Mouse (Mus musculus) kidney, postnatal 0 days (tissue): ENCODE measurements around the gene Dazap2. TPM values are rescaled to one million over a fixed set of nuclear protein-coding genes. Genes with fewer than 3 reads are reported as not detected.

Source experiments
- ATAC-seq: fragments of 200-750 bp; cut with Nextera tagmentation; replicated peaks from 2 replicates; pipeline ENCODE4 v1.8.0; 2017; ENCODE audit warnings: low read depth, moderate number of reproducible peaks, moderate TSS enrichment, moderate library complexity; ENCODE audit not compliant: low FRiP score
- DNase-seq: peaks from one replicate; pipeline ENCODE4 v3.0.0-alpha.2; 2016; ENCODE audit warnings: low spot score
- H3K27ac ChIP-seq: fragments of 300-500 bp; sonication (generic); 2 replicates; pipeline ENCODE4 v1.5.1; 2014; ENCODE audit warnings: mild to moderate bottlenecking
- H3K27me3 ChIP-seq: fragments of 300-500 bp; sonication (generic); 2 replicates; pipeline ENCODE4 v1.6.1; 2014; ENCODE audit warnings: low read length, mixed read lengths; ENCODE audit not compliant: insufficient read depth
- H3K36me3 ChIP-seq: fragments of 300-500 bp; sonication (generic); 2 replicates; pipeline ENCODE4 v1.6.1; 2014; ENCODE audit warnings: low read length, mixed read lengths; ENCODE audit not compliant: insufficient read depth
- H3K4me1 ChIP-seq: fragments of 300-500 bp; sonication (generic); replicated peaks from 2 replicates; pipeline ENCODE4 v1.6.1; 2014; ENCODE audit warnings: antibody characterized with exemption, low read length, mixed read lengths; ENCODE audit not compliant: insufficient read depth
- H3K4me2 ChIP-seq: fragments of 300-500 bp; sonication (generic); 2 replicates; pipeline ENCODE4 v1.6.1; 2014; ENCODE audit warnings: mild to moderate bottlenecking, low read length, moderate library complexity, mixed read lengths
- H3K4me3 ChIP-seq: fragments of 300-500 bp; sonication (generic); replicated peaks from 2 replicates; pipeline ENCODE4 v1.5.1; 2014; ENCODE audit warnings: low read depth, low read length
- H3K9ac ChIP-seq: fragments of 300-500 bp; sonication (generic); 2 replicates; pipeline ENCODE4 v1.6.1; 2014; ENCODE audit warnings: low read depth, low read length
- H3K9me3 ChIP-seq: fragments of 300-500 bp; sonication (generic); replicated peaks from 2 replicates; pipeline ENCODE4 v1.6.1; 2016; ENCODE audit warnings: low read length, inconsistent platforms, mixed read lengths
- CTCF ChIP-seq: IDR thresholded peaks from 2 replicates; pipeline ENCODE4 v1.5.1; 2016; ENCODE audit warnings: antibody characterized with exemption, low read depth, mild to moderate bottlenecking, moderate library complexity
- WGBS: fragments of 180-500 bp; shearing (Covaris S2); extraction: QIAGEN DNeasy Blood & Tissue Kit; methylation state at CpG from one replicate; pipeline ENCODE4 v1.1.7; 2014; 5-methylcytosine and 5-hydroxymethylcytosine counted together
- microRNA-seq: library from miRNA; unstranded; fragments of <30 nt; microRNA quantifications from one replicate; pipeline ENCODE4, GENCODE M21; 2016
- polyA plus RNA-seq: library from polyadenylated mRNA; unstranded; fragments of >200 nt; fragmentation: Nextera tagmentation; extraction: Ambion mirVana; gene quantifications from 2 replicates; pipeline ENCODE4 v1.2.1, GENCODE M21; 2015

The Dazap2 gene
- polyA plus RNA-seq, 1 experiment from 2014 or later: 349 TPM

DNA sequence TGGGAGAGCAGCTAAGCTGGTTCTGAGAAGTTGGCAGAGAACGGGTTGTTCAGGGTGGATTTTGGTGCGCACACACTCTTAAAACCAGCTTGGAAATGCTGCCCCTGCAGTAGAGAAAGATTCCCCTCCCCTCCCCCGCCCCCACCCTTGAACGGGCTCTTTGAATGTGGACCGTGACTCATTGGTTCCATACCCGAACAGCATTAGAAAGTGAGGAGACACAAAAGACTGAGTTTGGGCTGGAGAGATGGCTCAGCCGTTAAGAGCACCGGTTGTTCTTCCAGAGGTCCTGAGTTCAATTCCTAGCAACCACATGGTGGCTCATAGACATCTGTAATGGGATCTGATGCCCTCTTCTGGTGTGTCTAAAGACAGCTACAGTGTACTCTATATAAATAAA is 54.9 kb downstream of the Dazap2 start:
- Histone ChIP-seq H3K27ac (no peak overlapping the region), H3K9me3 (no peaks in the 10 kb centered on the region), H3K4me2 (no peak overlapping the region), H3K27me3 (no peaks in the 10 kb centered on the region), H3K4me1 (no peaks in the 10 kb centered on the region; the same call in 1 of the 2 replicates), H3K4me3 (no peak overlapping the region), H3K36me3 (no peaks in the 10 kb centered on the region), H3K9ac (no peak overlapping the region)
- no peak for DNase-seq
- ATAC-seq: no peak
- TF ChIP-seq CTCF: no peak
- WGBS: 86% methylated on average over 8 of the region's 8 CpGs

Small RNAs within 50 kb of the gene (microRNA-seq; reads per million reads assigned to microRNA genes)
- gene Mir6961: not detected

Other genes starting within 250 kb of the Dazap2 start
- gene Gm5475, start 193.2 kb upstream of the Dazap2 start, polyA plus RNA-seq: 1.3 and 1.5 TPM in 2 replicates
- gene Slc11a2, start 190.3 kb upstream of the Dazap2 start, polyA plus RNA-seq: 28.1 and 33.2 TPM in 2 replicates
- gene Letmd1, start 146.3 kb upstream of the Dazap2 start, polyA plus RNA-seq: 21.3 and 22.4 TPM in 2 replicates
- gene Csrnp2, start 119.9 kb upstream of the Dazap2 start, polyA plus RNA-seq: 10.4 and 10.9 TPM in 2 replicates
- gene Tfcp2, start 63.3 kb upstream of the Dazap2 start, polyA plus RNA-seq: 28.6 and 29.1 TPM in 2 replicates
- 9.5 and 9.7 TPM in 2 replicates for gene Pou6f1, start 15.4 kb upstream of the Dazap2 start, polyA plus RNA-seq
- gene Smagp, start 21.6 kb downstream of the Dazap2 start, polyA plus RNA-seq: 83.7 and 92.0 TPM in 2 replicates
- 0.93 and 0.97 TPM in 2 replicates for gene Bin2, start 54.2 kb downstream of the Dazap2 start, polyA plus RNA-seq
- 50.5 and 58.6 TPM in 2 replicates for gene Cela1, start 72.6 kb downstream of the Dazap2 start, polyA plus RNA-seq
- gene Galnt6, start 114.0 kb downstream of the Dazap2 start, polyA plus RNA-seq: 1.2 and 1.3 TPM in 2 replicates
- gene Slc4a8, start 146.4 kb downstream of the Dazap2 start, polyA plus RNA-seq: 7.5 and 9.5 TPM in 2 replicates